Mouse (Mus musculus) hindbrain, embryonic 13.5 days (tissue): ENCODE measurements around the gene Tmem30a. TPM values are rescaled to one million over a fixed set of nuclear protein-coding genes. Genes with fewer than 3 reads are reported as not detected.

Experiments used
- ATAC-seq: fragments of 200-750 bp; cut with Nextera tagmentation; 2 replicates; pipeline ENCODE4 v1.8.0; 2017; ENCODE audit warnings: moderate TSS enrichment; ENCODE audit not compliant: low FRiP score
- H3K27ac ChIP-seq: fragments of 300-500 bp; sonication (generic); 2 replicates; pipeline ENCODE4 v1.5.1; 2015; ENCODE audit warnings: inconsistent platforms, mild to moderate bottlenecking, moderate library complexity
- H3K27me3 ChIP-seq: fragments of 300-500 bp; sonication (generic); 2 replicates; pipeline ENCODE4 v1.6.1; 2015; ENCODE audit warnings: mild to moderate bottlenecking, inconsistent platforms
- H3K36me3 ChIP-seq: fragments of 300-500 bp; sonication (generic); 2 replicates; pipeline ENCODE4 v1.6.1; 2015; ENCODE audit warnings: mild to moderate bottlenecking, inconsistent platforms
- H3K4me1 ChIP-seq: fragments of 300-500 bp; sonication (generic); replicated peaks from 2 replicates; pipeline ENCODE4 v1.6.1; 2015; ENCODE audit warnings: inconsistent platforms
- H3K4me2 ChIP-seq: fragments of 300-500 bp; sonication (generic); 2 replicates; pipeline ENCODE4 v1.6.1; 2015; ENCODE audit warnings: inconsistent platforms, mild to moderate bottlenecking, moderate library complexity
- H3K4me3 ChIP-seq: fragments of 300-500 bp; sonication (generic); 2 replicates; pipeline ENCODE4 v1.5.1; 2015; ENCODE audit warnings: mild to moderate bottlenecking, inconsistent platforms
- H3K9ac ChIP-seq: fragments of 300-500 bp; sonication (generic); 2 replicates; pipeline ENCODE4 v1.6.1; 2015; ENCODE audit warnings: mild to moderate bottlenecking, inconsistent platforms
- H3K9me3 ChIP-seq: fragments of 300-500 bp; sonication (generic); 2 replicates; pipeline ENCODE4 v1.6.1; 2016; ENCODE audit warnings: inconsistent platforms
- WGBS: fragments of 180-500 bp; shearing (Covaris S2); methylation state at CpG from one replicate; pipeline ENCODE4 v1.1.7; 2015; 5-methylcytosine and 5-hydroxymethylcytosine counted together
- polyA plus RNA-seq: library from polyadenylated mRNA; unstranded; fragments of >200 nt; fragmentation: Nextera tagmentation; extraction: Ambion mirVana; gene quantifications from 2 replicates; pipeline ENCODE4 v1.2.1, GENCODE M21; 2015

The Tmem30a gene
- polyA plus RNA-seq = 106 and 112 TPM in 2 replicates

- peak within 1 kb of the TSS; percentile 78 for H3K4me2 ChIP-seq
- no peaks in the 10 kb centered on the region for H3K36me3 ChIP-seq
- peaks cover 25% of the 10 kb centered on the region for H3K4me1 ChIP-seq
- H3K27ac ChIP-seq = peak within 1 kb of the TSS; percentile 92
- peak within 1 kb of the TSS; percentile 90 for H3K4me3 ChIP-seq
- H3K27me3 ChIP-seq = no peaks in the 10 kb centered on the region
- no peaks in the 10 kb centered on the region for H3K9me3 ChIP-seq
- ATAC-seq = peak; percentile 99
- peak within 1 kb of the TSS; percentile 92 for H3K9ac ChIP-seq
- under 1% methylated on average over 88 of the region's 91 CpGs for WGBS
Measured at GRCm38 (mm10) chr9:79792841-79793835, at the start of gene Tmem30a. Tmem30a (minus strand) TSS chr9:79793507.

GRCm38 (mm10) chr9:79842615-79843014, 49.3 kb upstream of the Tmem30a start:
- Histone ChIP-seq H3K4me3 (no peak overlapping the region), H3K9me3 (no peaks in the 10 kb centered on the region), H3K27ac (no peak overlapping the region), H3K27me3 (no peaks in the 10 kb centered on the region), H3K4me2 (no peak overlapping the region), H3K9ac (no peak overlapping the region), H3K36me3 (no peaks in the 10 kb centered on the region), H3K4me1 (no peaks in the 10 kb centered on the region)
- WGBS = 88% methylated on average over 6 of the region's 6 CpGs
- ATAC-seq = no peak

GRCm38 (mm10) chr9:79842028-79842427, 48.7 kb upstream of the Tmem30a start:
- H3K9me3 ChIP-seq = no peaks in the 10 kb centered on the region
- no peak overlapping the region for H3K27ac ChIP-seq
- H3K4me3 ChIP-seq = no peak overlapping the region
- H3K36me3 ChIP-seq = no peaks in the 10 kb centered on the region
- H3K4me1 ChIP-seq = no peaks in the 10 kb centered on the region
- no peaks in the 10 kb centered on the region for H3K27me3 ChIP-seq
- no peak for ATAC-seq
- no peak overlapping the region for H3K9ac ChIP-seq
- no peak overlapping the region for H3K4me2 ChIP-seq

- Histone ChIP-seq H3K9me3 (no peaks in the 10 kb centered on the region), H3K4me1 (peaks cover 13% of the 10 kb centered on the region), H3K9ac (no peak overlapping the region), H3K27me3 (no peaks in the 10 kb centered on the region), H3K36me3 (no peaks in the 10 kb centered on the region), H3K27ac (no peak overlapping the region), H3K4me3 (no peak overlapping the region), H3K4me2 (no peak overlapping the region)
- peak; percentile 39; the same call in 1 of the 2 replicates for ATAC-seq
- WGBS = 81% methylated on average over 1 of the region's 1 CpGs
Measured at GRCm38 (mm10) chr9:79831294-79831693, 38.0 kb upstream of the Tmem30a start.

- Histone ChIP-seq H3K27ac (no peak overlapping the region), H3K36me3 (no peaks in the 10 kb centered on the region), H3K4me1 (peaks cover 13% of the 10 kb centered on the region), H3K4me2 (peak overlapping the region; percentile 45), H3K27me3 (no peaks in the 10 kb centered on the region), H3K9ac (no peak overlapping the region), H3K4me3 (no peak overlapping the region), H3K9me3 (no peaks in the 10 kb centered on the region)
- 14% methylated on average over 4 of the region's 4 CpGs for WGBS
- peak; percentile 90 for ATAC-seq
Measured at GRCm38 (mm10) chr9:79830874-79831273, 37.6 kb upstream of the Tmem30a start.

GRCm38 (mm10) chr9:79829842-79830800, 36.8 kb upstream of the Tmem30a start:
- peak overlapping the region; percentile 17 for H3K4me3 ChIP-seq
- H3K9ac ChIP-seq = peak overlapping the region; percentile 15; the same call in 1 of the 2 replicates
- H3K4me2 ChIP-seq = peak overlapping the region; percentile 45
- no peak overlapping the region for H3K27ac ChIP-seq
- no peaks in the 10 kb centered on the region for H3K27me3 ChIP-seq
- ATAC-seq = no peak
- H3K36me3 ChIP-seq = no peaks in the 10 kb centered on the region
- peaks cover 13% of the 10 kb centered on the region for H3K4me1 ChIP-seq
- H3K9me3 ChIP-seq = no peaks in the 10 kb centered on the region
- WGBS = 46% methylated on average over 23 of the region's 23 CpGs

- Histone ChIP-seq H3K4me3 (no peak overlapping the region), H3K36me3 (no peaks in the 10 kb centered on the region), H3K4me1 (peaks cover 17% of the 10 kb centered on the region), H3K4me2 (no peak overlapping the region), H3K27me3 (no peaks in the 10 kb centered on the region), H3K27ac (no peak overlapping the region), H3K9ac (no peak overlapping the region), H3K9me3 (no peaks in the 10 kb centered on the region)
- 55% methylated on average over 2 of the region's 2 CpGs for WGBS
- no peak for ATAC-seq
Measured at GRCm38 (mm10) chr9:79827072-79827471, 33.8 kb upstream of the Tmem30a start.

- no peak overlapping the region for H3K4me3 ChIP-seq
- 26% methylated on average over 7 of the region's 7 CpGs for WGBS
- no peaks in the 10 kb centered on the region for H3K27me3 ChIP-seq
- no peak for ATAC-seq
- no peak overlapping the region for H3K27ac ChIP-seq
- H3K9ac ChIP-seq = no peak overlapping the region
- no peak overlapping the region for H3K4me2 ChIP-seq
- peaks cover 12% of the 10 kb centered on the region; the same call in 1 of the 2 replicates for H3K4me1 ChIP-seq
- no peaks in the 10 kb centered on the region for H3K9me3 ChIP-seq
- H3K36me3 ChIP-seq = no peaks in the 10 kb centered on the region
Measured at GRCm38 (mm10) chr9:79825526-79825925, 32.2 kb upstream of the Tmem30a start.

GRCm38 (mm10) chr9:79823856-79824255, 30.5 kb upstream of the Tmem30a start:
- H3K4me2 ChIP-seq = no peak overlapping the region
- H3K9ac ChIP-seq = no peak overlapping the region
- 23% methylated on average over 2 of the region's 2 CpGs for WGBS

GRCm38 (mm10) chr9:79823438-79823837, 30.1 kb upstream of the Tmem30a start:
- Histone ChIP-seq H3K9me3 (no peaks in the 10 kb centered on the region), H3K4me1 (0 out of 2 replicates have a peak, but pooled peaks cover 4% of the 10 kb centered on the region), H3K9ac (no peak overlapping the region), H3K36me3 (peaks cover 11% of the 10 kb centered on the region), H3K27me3 (no peaks in the 10 kb centered on the region), H3K4me3 (no peak overlapping the region), H3K27ac (no peak overlapping the region), H3K4me2 (no peak overlapping the region)
- WGBS = 4% methylated on average over 4 of the region's 4 CpGs
- ATAC-seq = 0 out of 2 replicates have a peak, but pooled peaks have one; percentile 43

More at GRCm38 (mm10) chr9:79823856-79824255, 30.5 kb upstream of the Tmem30a start:
- ATAC-seq = no peak
- Histone ChIP-seq H3K36me3 (peaks cover 7% of the 10 kb centered on the region), H3K4me3 (no peak overlapping the region), H3K27ac (no peak overlapping the region), H3K4me1 (0 out of 2 replicates have a peak, but pooled peaks cover 4% of the 10 kb centered on the region), H3K27me3 (no peaks in the 10 kb centered on the region), H3K9me3 (no peaks in the 10 kb centered on the region)

GRCm38 (mm10) chr9:79816464-79816863, 23.2 kb upstream of the Tmem30a start:
- H3K9me3 ChIP-seq = no peaks in the 10 kb centered on the region
- H3K36me3 ChIP-seq = peaks cover 19% of the 10 kb centered on the region
- WGBS = 96% methylated on average over 5 of the region's 5 CpGs
- no peaks in the 10 kb centered on the region for H3K27me3 ChIP-seq
- H3K4me1 ChIP-seq = no peaks in the 10 kb centered on the region
- no peak overlapping the region for H3K4me3 ChIP-seq
- no peak overlapping the region for H3K9ac ChIP-seq
- no peak overlapping the region for H3K4me2 ChIP-seq
- no peak for ATAC-seq
- H3K27ac ChIP-seq = no peak overlapping the region

GRCm38 (mm10) chr9:79816013-79816412, 22.7 kb upstream of the Tmem30a start:
- Histone ChIP-seq H3K4me1 (no peaks in the 10 kb centered on the region), H3K36me3 (peaks cover 19% of the 10 kb centered on the region), H3K9ac (no peak overlapping the region), H3K27me3 (no peaks in the 10 kb centered on the region), H3K9me3 (no peaks in the 10 kb centered on the region), H3K27ac (no peak overlapping the region), H3K4me2 (no peak overlapping the region), H3K4me3 (no peak overlapping the region)
- ATAC-seq = no peak
- whole genome bisulfite sequencing = 88% methylated on average over 11 of the region's 11 CpGs
